Mouse (Mus musculus) hindbrain, embryonic 15.5 days (tissue): ENCODE results near the gene Tanc2. TPM values are rescaled to one million over a fixed set of nuclear protein-coding genes. Genes with fewer than 3 reads are reported as not detected.

Experiments used
- ATAC-seq: fragments of 200-750 bp; cut with Nextera tagmentation; 2 replicates; pipeline ENCODE4 v1.8.0; 2017; ENCODE audit warnings: low read depth, moderate number of reproducible peaks, moderate TSS enrichment; ENCODE audit not compliant: low FRiP score
- H3K27ac ChIP-seq: fragments of 300-500 bp; sonication (generic); replicated peaks from 2 replicates; pipeline ENCODE4 v1.5.1; 2015; ENCODE audit warnings: mild to moderate bottlenecking, inconsistent platforms
- H3K27me3 ChIP-seq: fragments of 300-500 bp; sonication (generic); 2 replicates; pipeline ENCODE4 v1.6.1; 2015; ENCODE audit warnings: control low read depth, inconsistent platforms
- H3K36me3 ChIP-seq: fragments of 300-500 bp; sonication (generic); 2 replicates; pipeline ENCODE4 v1.6.1; 2015; ENCODE audit warnings: control low read depth, inconsistent platforms
- H3K4me1 ChIP-seq: fragments of 300-500 bp; sonication (generic); replicated peaks from 2 replicates; pipeline ENCODE4 v1.6.1; 2015; ENCODE audit warnings: control low read depth, inconsistent platforms
- H3K4me2 ChIP-seq: fragments of 300-500 bp; sonication (generic); 2 replicates; pipeline ENCODE4 v1.6.1; 2015; ENCODE audit warnings: moderate library complexity, mild to moderate bottlenecking, inconsistent platforms
- H3K4me3 ChIP-seq: fragments of 300-500 bp; sonication (generic); 2 replicates; pipeline ENCODE4 v1.5.1; 2015; ENCODE audit warnings: mild to moderate bottlenecking, inconsistent platforms
- H3K9ac ChIP-seq: fragments of 300-500 bp; sonication (generic); 2 replicates; pipeline ENCODE4 v1.6.1; 2015; ENCODE audit warnings: inconsistent platforms
- H3K9me3 ChIP-seq: fragments of 300-500 bp; sonication (generic); 2 replicates; pipeline ENCODE4 v1.6.1; 2016; ENCODE audit warnings: control low read depth, inconsistent platforms
- WGBS: fragments of 180-500 bp; shearing (Covaris S2); methylation state at CpG from one replicate; pipeline ENCODE4 v1.1.7; 2015; 5-methylcytosine and 5-hydroxymethylcytosine counted together
- polyA plus RNA-seq: library from polyadenylated mRNA; unstranded; fragments of >200 nt; fragmentation: Nextera tagmentation; extraction: Ambion mirVana; gene quantifications from 2 replicates; pipeline ENCODE4 v1.2.1, GENCODE M21; 2015

The Tanc2 gene
- polyA plus RNA-seq, 1 experiment from 2014 or later, result 50.8 TPM

DNA sequence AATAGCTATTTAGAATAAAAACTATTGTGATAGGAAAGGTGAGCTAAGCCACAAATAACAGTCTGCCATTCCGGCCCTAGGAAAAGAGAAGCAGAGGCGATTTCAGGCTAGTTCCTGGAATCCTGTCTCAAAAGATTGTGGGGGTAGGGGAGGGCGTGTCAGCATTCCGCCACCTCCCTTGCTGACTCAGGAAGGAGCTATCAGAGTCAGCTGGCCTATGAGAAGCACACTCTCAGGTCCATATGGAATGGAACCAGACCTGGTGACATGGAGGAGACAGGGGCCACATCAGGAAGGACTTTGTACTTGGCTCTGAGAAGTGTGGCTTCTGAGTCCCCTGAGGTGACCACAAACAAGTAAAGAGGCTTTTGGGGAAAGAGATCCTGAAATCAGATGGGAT is 360.7 kb downstream of the Tanc2 start:
- Histone ChIP-seq H3K4me2 (no peak overlapping the region), H3K4me1 (no peaks in the 10 kb centered on the region), H3K9ac (no peak overlapping the region), H3K9me3 (no peaks in the 10 kb centered on the region), H3K4me3 (no peak overlapping the region), H3K36me3 (no peaks in the 10 kb centered on the region), H3K27me3 (no peaks in the 10 kb centered on the region; the same call in 1 of the 2 replicates), H3K27ac (no peak overlapping the region)
- WGBS, result 88% methylated on average over 4 of the region's 4 CpGs
- ATAC-seq, result no peak

DNA sequence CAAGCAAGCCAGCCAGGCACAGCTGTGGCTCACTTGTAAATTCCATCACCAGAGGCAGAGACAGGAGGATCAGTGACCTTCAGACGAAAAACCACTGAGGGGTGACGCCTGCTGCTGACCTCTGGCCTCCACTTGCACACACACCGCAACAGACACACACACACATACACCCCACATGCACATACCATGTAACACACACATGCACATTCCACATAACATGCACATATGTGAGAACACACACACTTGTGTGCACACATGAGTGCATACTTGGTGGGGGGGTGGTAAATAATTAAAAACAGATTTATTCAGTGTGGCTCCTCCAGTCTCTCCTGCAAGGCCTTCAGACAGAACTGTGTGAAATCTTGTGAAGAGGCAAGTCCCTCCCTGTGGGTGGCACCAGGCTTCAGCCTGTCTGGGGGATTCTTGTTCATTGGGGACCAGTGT is 361.8 kb downstream of the Tanc2 start:
- Histone ChIP-seq H3K9ac (no peak overlapping the region), H3K27ac (no peak overlapping the region), H3K4me2 (no peak overlapping the region), H3K36me3 (no peaks in the 10 kb centered on the region), H3K27me3 (no peaks in the 10 kb centered on the region), H3K9me3 (no peaks in the 10 kb centered on the region), H3K4me1 (no peaks in the 10 kb centered on the region), H3K4me3 (no peak overlapping the region)
- no peak for ATAC-seq
- 45% methylated on average over 3 of the region's 3 CpGs for WGBS

DNA sequence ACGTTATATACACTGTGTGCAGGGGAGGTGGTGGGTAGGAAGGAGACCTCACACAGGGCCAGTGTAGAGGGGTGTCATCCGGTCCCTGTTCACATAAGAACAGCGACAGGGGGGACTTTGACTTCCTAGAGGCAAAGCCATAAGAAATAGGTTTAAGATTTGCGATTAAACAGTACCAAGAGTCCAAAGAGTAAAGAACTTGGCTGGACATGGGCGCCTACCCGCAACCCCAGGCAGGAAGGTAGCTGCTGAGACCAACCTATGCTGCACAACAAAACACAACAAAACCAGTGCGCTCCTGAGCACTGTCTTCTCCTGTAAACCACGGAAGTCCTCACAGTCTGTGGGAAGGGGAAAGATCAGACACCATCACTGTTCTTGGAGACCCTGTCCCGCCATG is 362.3 kb downstream of the Tanc2 start:
- WGBS, result 86% methylated on average over 9 of the region's 9 CpGs

DNA sequence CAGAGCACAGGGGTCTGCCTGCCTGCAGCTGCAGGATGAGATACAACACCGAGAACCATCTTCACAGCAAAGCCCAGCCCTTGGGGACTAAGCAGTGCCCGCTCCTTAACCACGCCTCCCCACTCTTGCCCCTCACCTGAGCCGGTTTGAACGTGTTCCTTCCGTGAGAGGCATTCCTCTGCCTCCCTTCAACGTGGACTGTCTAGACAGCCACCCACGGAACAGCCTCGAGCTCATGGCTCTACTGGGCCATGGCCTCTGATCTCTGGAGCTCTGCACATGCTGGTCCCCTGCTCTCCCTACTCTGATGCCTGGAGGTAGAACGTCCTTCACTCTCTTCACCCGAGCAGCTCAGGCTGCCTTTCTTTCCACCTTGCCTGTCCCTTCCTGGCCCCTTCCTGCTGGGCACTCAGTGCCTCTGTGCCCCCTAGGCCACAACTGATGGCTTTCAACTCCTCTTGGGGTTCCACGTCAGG is 363.2 kb downstream of the Tanc2 start, which contains the start of gene Cyb561:
Cyb561 (minus strand) TSS at position 426 of the 476 bp plus-strand sequence.
- ATAC-seq, result no peak
- Histone ChIP-seq H3K4me1 (no peaks in the 10 kb centered on the region), H3K27me3 (no peaks in the 10 kb centered on the region), H3K4me3 (no peak within 1 kb of the TSS), H3K9ac (no peak within 1 kb of the TSS), H3K27ac (no peak within 1 kb of the TSS), H3K36me3 (no peaks in the 10 kb centered on the region), H3K9me3 (no peaks in the 10 kb centered on the region), H3K4me2 (no peak within 1 kb of the TSS)
- WGBS, result 83% methylated on average over 12 of the region's 12 CpGs

More for the DNA sequence above, 362.3 kb downstream of the Tanc2 start:
- no peak overlapping the region for H3K4me3 ChIP-seq
- H3K27me3 ChIP-seq, result no peaks in the 10 kb centered on the region
- H3K36me3 ChIP-seq, result no peaks in the 10 kb centered on the region
- H3K4me2 ChIP-seq, result no peak overlapping the region
- ATAC-seq, result no peak
- H3K9ac ChIP-seq, result no peak overlapping the region
- no peak overlapping the region for H3K27ac ChIP-seq
- H3K9me3 ChIP-seq, result no peaks in the 10 kb centered on the region
- no peaks in the 10 kb centered on the region for H3K4me1 ChIP-seq

DNA sequence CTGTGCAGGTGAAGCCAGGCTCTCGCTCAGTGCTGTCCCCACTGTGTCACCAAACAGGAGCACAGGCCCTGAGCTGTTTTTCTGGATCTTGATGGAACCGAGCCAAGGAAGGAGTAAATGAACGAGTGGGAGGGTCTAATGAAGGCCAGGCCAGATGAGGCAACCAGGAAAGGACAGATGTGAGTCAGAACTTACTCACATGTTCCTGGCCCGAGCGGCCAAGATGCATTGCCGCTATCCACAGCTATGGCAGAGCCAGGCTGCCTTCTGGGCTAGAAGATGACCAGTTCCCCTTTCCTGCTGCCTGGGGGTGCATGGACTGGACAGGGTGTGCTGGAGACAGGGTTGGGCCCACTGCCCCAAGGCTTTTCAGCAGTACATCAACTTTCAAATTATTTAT is 363.6 kb downstream of the Tanc2 start:
- ATAC-seq, result no peak
- H3K4me3 ChIP-seq, result no peak overlapping the region
- 77% methylated on average over 6 of the region's 6 CpGs for WGBS
- H3K9me3 ChIP-seq, result no peaks in the 10 kb centered on the region
- no peak overlapping the region for H3K9ac ChIP-seq
- no peak overlapping the region for H3K4me2 ChIP-seq
- no peaks in the 10 kb centered on the region for H3K27me3 ChIP-seq
- no peaks in the 10 kb centered on the region for H3K36me3 ChIP-seq
- H3K4me1 ChIP-seq, result no peaks in the 10 kb centered on the region
- H3K27ac ChIP-seq, result no peak overlapping the region

DNA sequence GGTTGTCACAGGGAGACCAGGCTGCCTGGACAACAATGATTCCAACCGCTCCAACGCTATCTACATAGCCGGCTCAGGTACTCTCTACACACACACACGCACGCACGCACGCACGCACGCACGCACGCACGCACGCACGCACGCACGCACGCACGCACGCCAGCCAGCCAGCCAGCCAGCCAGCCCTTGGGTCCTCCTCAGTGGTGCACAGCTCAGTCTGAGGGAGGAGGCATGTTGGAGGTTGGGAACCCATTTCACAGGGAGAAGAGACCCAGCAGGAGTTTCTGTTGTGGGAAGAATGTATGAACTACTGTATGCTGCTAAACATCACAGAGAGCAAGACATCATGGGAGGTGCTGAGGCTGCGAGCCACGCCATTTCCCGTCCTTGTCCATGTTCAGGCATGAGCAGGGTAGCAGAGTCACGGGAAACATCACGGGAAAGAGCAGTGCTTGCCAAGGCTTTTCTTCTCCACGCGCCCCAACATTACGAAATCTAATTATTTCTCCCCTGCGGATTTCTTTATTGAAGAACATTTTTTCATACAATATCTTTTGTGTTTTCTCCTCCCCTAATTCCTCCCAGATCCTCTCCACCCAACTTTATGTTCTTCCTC is 366.1 kb downstream of the Tanc2 start:
- Histone ChIP-seq H3K4me1 (no peaks in the 10 kb centered on the region; the same call in 1 of the 2 replicates), H3K4me2 (no peak overlapping the region), H3K4me3 (no peak overlapping the region), H3K27me3 (no peaks in the 10 kb centered on the region), H3K9me3 (no peaks in the 10 kb centered on the region), H3K27ac (no peak overlapping the region), H3K9ac (no peak overlapping the region), H3K36me3 (no peaks in the 10 kb centered on the region)
- WGBS, result 86% methylated on average over 28 of the region's 28 CpGs
- no peak for ATAC-seq

DNA sequence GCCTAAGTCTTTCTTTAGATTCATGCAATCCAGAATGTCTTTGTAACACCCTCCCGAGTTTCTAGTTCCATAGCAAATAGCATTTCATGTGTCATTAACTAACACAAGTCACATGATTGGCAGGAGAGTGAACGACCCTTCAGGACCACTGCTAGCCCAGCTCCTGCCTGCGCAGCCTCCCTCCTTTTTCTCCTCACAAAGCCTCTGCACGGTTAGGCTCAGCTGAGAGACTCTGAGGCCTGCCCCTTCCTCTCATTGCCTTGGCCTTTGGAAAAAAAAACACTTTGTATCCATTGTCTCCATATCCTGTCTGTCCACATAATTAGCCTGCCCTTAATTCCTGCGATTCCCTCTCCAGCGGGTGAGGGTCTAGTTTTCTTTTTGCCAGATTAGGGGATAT is 367.7 kb downstream of the Tanc2 start:
- no peak for ATAC-seq

DNA sequence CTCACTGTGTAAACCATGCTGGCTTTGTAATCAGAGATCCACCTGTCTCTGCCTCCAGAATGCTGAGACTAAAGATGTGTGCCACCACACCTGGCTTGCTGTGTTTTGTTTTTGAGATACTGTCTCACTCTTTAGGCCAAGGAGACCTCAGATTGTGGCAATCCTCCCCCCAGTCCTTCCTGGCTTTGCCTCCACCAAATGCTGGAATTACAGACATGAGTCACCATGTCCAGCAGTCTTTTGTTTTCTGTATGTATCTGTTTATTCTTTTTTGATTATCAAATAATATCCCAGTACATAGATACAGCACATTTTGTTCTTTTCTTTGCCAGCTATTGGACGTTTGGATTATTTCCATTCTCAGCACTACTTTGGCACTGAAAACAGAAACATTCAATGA is 368.8 kb downstream of the Tanc2 start:
- Histone ChIP-seq H3K4me1 (no peaks in the 10 kb centered on the region; the same call in 1 of the 2 replicates), H3K9ac (no peak overlapping the region), H3K4me3 (no peak overlapping the region), H3K4me2 (no peak overlapping the region), H3K36me3 (no peaks in the 10 kb centered on the region), H3K27ac (no peak overlapping the region; the same call in 1 of the 2 replicates), H3K9me3 (no peaks in the 10 kb centered on the region), H3K27me3 (no peaks in the 10 kb centered on the region)
- 73% methylated on average over 1 of the region's 1 CpGs for WGBS
- no peak for ATAC-seq

More for the DNA sequence above, 367.7 kb downstream of the Tanc2 start:
- Histone ChIP-seq H3K27ac (no peak overlapping the region), H3K9ac (no peak overlapping the region), H3K4me2 (no peak overlapping the region), H3K27me3 (no peaks in the 10 kb centered on the region), H3K4me1 (no peaks in the 10 kb centered on the region; the same call in 1 of the 2 replicates), H3K4me3 (no peak overlapping the region), H3K36me3 (no peaks in the 10 kb centered on the region), H3K9me3 (no peaks in the 10 kb centered on the region)
- 45% methylated on average over 6 of the region's 6 CpGs for whole genome bisulfite sequencing

DNA sequence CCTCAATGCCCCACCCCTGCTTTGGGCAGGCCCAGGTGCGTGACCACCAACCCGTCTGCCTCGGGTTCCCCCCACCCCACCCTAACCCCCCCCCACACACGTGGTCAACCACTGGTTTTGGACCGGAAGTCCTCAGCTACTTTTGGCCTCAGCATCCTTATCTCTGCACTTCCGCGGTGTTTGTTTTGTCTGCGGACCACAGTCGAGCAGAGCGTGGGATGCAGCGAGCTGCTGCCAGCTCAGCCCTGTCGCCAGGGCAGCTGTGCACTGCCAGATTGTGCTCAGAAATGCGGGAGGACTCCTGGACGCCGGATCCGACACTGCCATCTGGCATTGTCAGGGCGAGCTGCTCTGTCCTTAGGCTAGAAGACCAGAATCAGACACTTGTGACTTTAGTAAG is 369.6 kb downstream of the Tanc2 start:
- Histone ChIP-seq H3K9ac (no peak overlapping the region), H3K27ac (no peak overlapping the region; the same call in 1 of the 2 replicates), H3K4me2 (no peak overlapping the region), H3K4me3 (no peak overlapping the region), H3K9me3 (no peaks in the 10 kb centered on the region), H3K36me3 (no peaks in the 10 kb centered on the region), H3K27me3 (no peaks in the 10 kb centered on the region), H3K4me1 (no peaks in the 10 kb centered on the region; the same call in 1 of the 2 replicates)
- ATAC-seq, result peak; percentile 54
- WGBS, result 45% methylated on average over 17 of the region's 17 CpGs

DNA sequence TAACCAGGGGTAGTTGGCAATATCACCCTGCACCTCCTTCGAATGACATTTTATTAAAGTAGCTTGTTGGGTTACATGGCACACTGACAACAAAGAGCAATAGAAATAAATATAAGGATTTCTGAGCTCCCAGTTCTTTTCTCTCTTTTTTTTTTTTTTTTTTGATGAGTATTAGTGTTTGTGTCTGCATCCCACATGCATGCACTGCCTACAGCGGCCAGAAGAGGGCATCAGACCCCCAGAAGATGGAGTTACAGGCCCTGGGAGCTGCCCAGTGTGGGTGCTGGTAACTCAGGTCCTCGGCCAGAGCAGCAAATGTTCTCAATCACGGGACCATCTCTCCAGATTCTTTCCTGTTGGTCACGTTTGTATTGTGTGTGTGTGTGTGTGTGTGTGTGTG is 374.9 kb downstream of the Tanc2 start:
- no peaks in the 10 kb centered on the region for H3K9me3 ChIP-seq
- H3K4me1 ChIP-seq, result peaks cover 22% of the 10 kb centered on the region
- no peak overlapping the region for H3K27ac ChIP-seq
- WGBS, result 65% methylated on average over 5 of the region's 5 CpGs
- no peak overlapping the region for H3K9ac ChIP-seq
- H3K4me2 ChIP-seq, result no peak overlapping the region
- no peak for ATAC-seq
- no peak overlapping the region for H3K4me3 ChIP-seq
- H3K27me3 ChIP-seq, result peaks cover 14% of the 10 kb centered on the region; the same call in 1 of the 2 replicates
- H3K36me3 ChIP-seq, result no peaks in the 10 kb centered on the region

DNA sequence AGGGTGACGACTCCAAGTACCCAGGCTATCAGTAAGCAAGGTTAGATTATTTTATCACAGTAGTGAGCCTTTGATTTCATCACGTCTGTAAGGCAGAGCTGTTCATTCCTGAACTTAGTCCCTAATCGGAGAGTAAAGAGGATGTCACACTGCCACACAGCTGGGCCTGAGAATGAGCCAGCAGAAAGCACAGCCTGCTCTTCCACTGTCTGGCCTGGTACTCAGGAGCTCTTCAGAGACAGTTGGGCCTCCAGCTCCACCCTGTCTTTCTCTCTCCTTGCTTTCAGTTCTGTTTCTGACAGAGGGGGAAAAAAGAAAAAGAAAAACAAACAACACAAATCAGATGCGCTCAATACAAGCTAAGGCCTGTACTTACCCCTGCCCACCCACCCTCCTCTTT is 376.5 kb downstream of the Tanc2 start:
- peaks cover 20% of the 10 kb centered on the region for H3K27me3 ChIP-seq
- H3K36me3 ChIP-seq, result no peaks in the 10 kb centered on the region
- no peak overlapping the region for H3K27ac ChIP-seq
- peaks cover 22% of the 10 kb centered on the region for H3K4me1 ChIP-seq
- WGBS, result 76% methylated on average over 4 of the region's 4 CpGs
- H3K9ac ChIP-seq, result no peak overlapping the region
- no peak overlapping the region for H3K4me3 ChIP-seq
- no peak overlapping the region for H3K4me2 ChIP-seq
- ATAC-seq, result no peak
- H3K9me3 ChIP-seq, result no peaks in the 10 kb centered on the region

DNA sequence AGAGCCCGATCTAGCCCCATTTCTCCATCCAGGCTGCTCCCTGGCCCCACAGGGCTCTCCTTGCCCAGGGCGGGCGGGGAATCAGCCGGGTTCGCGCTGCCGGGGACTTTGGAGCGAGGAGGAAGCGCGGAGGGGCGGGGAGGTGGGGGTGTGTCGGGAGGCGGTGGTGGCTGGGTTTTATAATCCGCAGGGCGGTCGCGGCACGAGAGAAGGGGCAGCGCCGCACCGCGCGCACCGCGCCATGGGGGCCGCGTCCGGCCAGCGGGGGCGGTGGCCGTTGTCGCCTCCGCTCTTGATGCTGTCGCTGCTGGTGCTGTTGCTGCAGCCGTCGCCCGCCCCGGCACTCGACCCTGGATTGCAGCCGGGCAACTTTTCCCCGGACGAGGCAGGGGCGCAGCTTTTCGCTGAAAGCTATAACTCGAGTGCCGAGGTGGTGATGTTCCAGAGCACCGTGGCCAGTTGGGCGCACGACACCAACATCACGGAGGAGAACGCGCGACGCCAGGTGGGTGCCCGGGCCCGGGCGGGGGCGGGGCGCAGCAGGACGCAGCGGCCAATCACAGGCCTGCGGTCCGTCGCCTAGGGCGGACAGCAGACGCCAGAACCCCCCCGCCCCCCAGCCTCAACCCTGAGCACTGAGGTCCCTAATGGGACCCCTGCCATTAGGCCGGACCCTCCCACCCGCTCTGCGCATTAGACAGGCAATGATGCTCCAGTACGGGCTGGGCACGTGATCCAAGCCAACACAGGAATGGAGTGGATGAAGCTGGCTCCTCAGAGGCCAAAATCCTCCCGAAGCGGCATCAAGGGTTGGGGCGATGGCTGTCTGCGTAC is 378.2 kb downstream of the Tanc2 start, which contains the start of gene Ace:
Ace (plus strand) TSS at position 205 of the 834 bp plus-strand sequence.
- peak; percentile 77 for ATAC-seq
- Histone ChIP-seq H3K27me3 (peaks cover 20% of the 10 kb centered on the region), H3K4me3 (peak within 1 kb of the TSS; percentile 78), H3K36me3 (no peaks in the 10 kb centered on the region), H3K9me3 (no peaks in the 10 kb centered on the region), H3K4me2 (peak within 1 kb of the TSS; percentile 99), H3K9ac (peak within 1 kb of the TSS; percentile 64), H3K27ac (peak within 1 kb of the TSS; percentile 63; the same call in 1 of the 2 replicates), H3K4me1 (peaks cover 22% of the 10 kb centered on the region)
- WGBS, result under 1% methylated on average over 67 of the region's 76 CpGs
